Mouse (Mus musculus): ENCODE measurements around the gene Ifi47. TPM values are rescaled to one million over a fixed set of nuclear protein-coding genes. Genes with fewer than 3 reads are reported as not detected.

Gene Ifi47
- polyA plus RNA-seq, 1 experiment from 2014 or later = 0.18 TPM

DNA sequence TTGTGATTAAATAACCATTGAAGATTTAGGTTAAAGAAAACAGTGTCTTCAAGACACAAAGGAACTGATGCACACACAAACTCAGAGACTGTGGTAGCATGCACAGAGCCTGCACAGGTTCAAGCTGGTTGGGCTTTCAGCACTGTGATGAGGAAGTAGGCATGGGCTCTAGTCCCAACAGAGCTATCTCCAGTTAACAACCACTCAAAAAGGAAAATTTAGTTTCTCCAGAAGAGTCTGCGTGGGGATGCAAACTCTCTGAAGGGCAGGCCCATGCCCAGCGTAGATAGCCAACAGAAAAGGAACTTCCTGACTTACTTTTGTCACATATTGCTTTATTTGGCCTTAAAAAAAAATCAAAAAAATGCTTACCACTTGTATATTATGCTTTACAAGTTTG lies 16.4 kb downstream of the Ifi47 start:
- Histone ChIP-seq H3K9ac (no peak overlapping the region), H3K4me2 (no peak overlapping the region), H3K27ac (no peak overlapping the region), H3K4me1 (0 out of 2 replicates have a peak, but pooled peaks cover 5% of the 10 kb centered on the region), H3K27me3 (no peaks in the 10 kb centered on the region), H3K36me3 (replicated peaks) (no peaks in the 10 kb centered on the region), H3K4me3 (replicated peaks) (no peak overlapping the region), H3K9me3 (no peaks in the 10 kb centered on the region)
- WGBS = 85% methylated on average over 2 of the region's 2 CpGs
- no peak for ATAC-seq (ENCODE audit: low FRiP score)

DNA sequence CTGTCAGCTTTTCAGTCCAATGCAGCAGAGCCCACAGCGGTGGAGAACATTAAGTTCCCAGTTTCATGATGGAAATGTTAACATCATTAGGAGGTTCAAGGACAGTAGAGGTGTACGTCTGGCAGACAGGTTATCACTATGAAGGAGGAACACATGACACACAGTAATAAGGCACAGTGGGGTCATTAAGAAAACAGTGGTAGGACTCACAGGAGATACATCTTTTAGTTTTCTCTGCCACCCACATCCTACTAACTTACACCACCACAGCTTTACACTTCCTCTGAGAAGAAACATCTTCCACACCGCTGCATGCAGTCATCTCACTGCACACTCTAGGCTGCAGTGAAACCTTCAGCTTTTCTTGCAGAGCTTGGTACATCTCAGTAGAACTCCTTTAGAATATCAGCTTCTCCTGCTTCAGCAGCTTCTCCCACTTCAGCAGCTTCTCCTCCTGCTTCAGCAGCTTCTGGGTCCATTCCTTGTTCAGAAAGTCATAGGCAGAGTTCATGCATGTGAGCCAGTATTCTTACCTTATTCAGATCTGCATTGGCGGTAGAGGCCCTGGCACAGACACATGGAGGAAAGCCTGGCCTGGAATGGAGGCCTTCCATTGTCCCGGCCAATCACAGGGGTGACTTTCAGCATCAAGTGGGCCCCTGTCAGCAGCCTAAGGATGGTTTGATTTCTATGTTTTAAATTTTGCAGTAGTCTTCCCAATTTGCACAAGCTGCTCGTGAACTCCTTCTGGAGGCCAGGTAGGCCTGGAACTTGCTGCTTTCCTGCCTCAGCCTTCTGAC lies 17.7 kb downstream of the Ifi47 start:
- 90% methylated on average over 6 of the region's 6 CpGs for WGBS

GRCm38 (mm10) chr11:49095367-49095766 lies 19.0 kb downstream of the Ifi47 start:
- Histone ChIP-seq H3K4me1 (no peaks in the 10 kb centered on the region), H3K27me3 (no peaks in the 10 kb centered on the region), H3K27ac (no peak overlapping the region), H3K4me3 (replicated peaks) (no peak overlapping the region), H3K9me3 (no peaks in the 10 kb centered on the region), H3K9ac (no peak overlapping the region), H3K36me3 (replicated peaks) (no peaks in the 10 kb centered on the region), H3K4me2 (no peak overlapping the region)
- ATAC-seq (ENCODE audit: low FRiP score) = no peak
- 78% methylated on average over 4 of the region's 4 CpGs for WGBS

More for the DNA sequence above, 17.7 kb downstream of the Ifi47 start:
- H3K4me3 ChIP-seq (replicated peaks) = no peak overlapping the region
- H3K27ac ChIP-seq = no peak overlapping the region
- no peaks in the 10 kb centered on the region for H3K9me3 ChIP-seq
- H3K27me3 ChIP-seq = no peaks in the 10 kb centered on the region
- H3K4me2 ChIP-seq = no peak overlapping the region
- H3K9ac ChIP-seq = no peak overlapping the region
- no peaks in the 10 kb centered on the region for H3K4me1 ChIP-seq
- no peak for ATAC-seq (ENCODE audit: low FRiP score)
- H3K36me3 ChIP-seq (replicated peaks) = no peaks in the 10 kb centered on the region

DNA sequence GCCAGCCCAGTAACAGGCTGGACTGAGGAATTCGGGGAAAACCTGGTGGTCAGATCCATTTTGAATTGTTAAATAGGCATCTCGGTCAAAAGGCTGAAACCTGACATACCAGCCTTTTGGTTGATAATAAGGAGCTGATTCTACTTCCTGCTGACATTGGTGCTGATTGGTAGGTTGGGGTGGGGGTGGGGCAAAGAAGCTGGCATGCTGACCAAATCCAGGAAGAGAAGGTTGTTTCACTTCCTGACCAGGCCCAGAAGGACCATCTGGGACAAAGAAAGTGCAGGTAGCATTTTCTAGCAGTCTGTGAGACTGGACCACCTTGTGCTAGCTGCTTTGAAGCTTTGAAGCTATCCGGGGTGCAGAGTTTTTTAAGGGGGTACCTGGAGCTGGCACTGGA lies 24.0 kb downstream of the Ifi47 start:
- H3K36me3 ChIP-seq (replicated peaks) = no peaks in the 10 kb centered on the region
- H3K9ac ChIP-seq = no peak overlapping the region
- no peaks in the 10 kb centered on the region for H3K9me3 ChIP-seq
- 84% methylated on average over 3 of the region's 3 CpGs for WGBS
- H3K4me1 ChIP-seq = no peaks in the 10 kb centered on the region
- H3K4me3 ChIP-seq (replicated peaks) = no peak overlapping the region
- no peak overlapping the region for H3K4me2 ChIP-seq
- H3K27me3 ChIP-seq = no peaks in the 10 kb centered on the region
- no peak overlapping the region for H3K27ac ChIP-seq
- ATAC-seq (ENCODE audit: low FRiP score) = no peak

GRCm38 (mm10) chr11:49101500-49101899 lies 25.1 kb downstream of the Ifi47 start:
- no peak overlapping the region for H3K27ac ChIP-seq
- no peak for ATAC-seq (ENCODE audit: low FRiP score)
- 69% methylated on average over 5 of the region's 5 CpGs for WGBS

GRCm38 (mm10) chr11:49103047-49103693 lies 26.8 kb downstream of the Ifi47 start:
- WGBS = 17% methylated on average over 8 of the region's 8 CpGs
- Histone ChIP-seq H3K4me2 (no peak overlapping the region), H3K4me3 (replicated peaks) (no peak overlapping the region), H3K27ac (no peak overlapping the region), H3K36me3 (replicated peaks) (no peaks in the 10 kb centered on the region), H3K9me3 (no peaks in the 10 kb centered on the region), H3K4me1 (no peaks in the 10 kb centered on the region), H3K9ac (no peak overlapping the region), H3K27me3 (no peaks in the 10 kb centered on the region)
- ATAC-seq (ENCODE audit: low FRiP score) = peak; percentile 84

More at GRCm38 (mm10) chr11:49101500-49101899, 25.1 kb downstream of the Ifi47 start:
- Histone ChIP-seq H3K27me3 (no peaks in the 10 kb centered on the region), H3K4me3 (replicated peaks) (no peak overlapping the region), H3K4me1 (no peaks in the 10 kb centered on the region), H3K4me2 (no peak overlapping the region), H3K9me3 (no peaks in the 10 kb centered on the region), H3K36me3 (replicated peaks) (no peaks in the 10 kb centered on the region), H3K9ac (no peak overlapping the region)

- Histone ChIP-seq H3K36me3 (replicated peaks) (no peaks in the 10 kb centered on the region), H3K4me2 (no peak overlapping the region), H3K9ac (no peak overlapping the region), H3K4me1 (no peaks in the 10 kb centered on the region), H3K9me3 (no peaks in the 10 kb centered on the region), H3K27ac (no peak overlapping the region), H3K27me3 (no peaks in the 10 kb centered on the region), H3K4me3 (replicated peaks) (no peak overlapping the region)
- no peak for ATAC-seq (ENCODE audit: low FRiP score)
- 69% methylated on average over 1 of the region's 1 CpGs for WGBS
Observed at GRCm38 (mm10) chr11:49105752-49106151, 29.4 kb downstream of the Ifi47 start.

DNA sequence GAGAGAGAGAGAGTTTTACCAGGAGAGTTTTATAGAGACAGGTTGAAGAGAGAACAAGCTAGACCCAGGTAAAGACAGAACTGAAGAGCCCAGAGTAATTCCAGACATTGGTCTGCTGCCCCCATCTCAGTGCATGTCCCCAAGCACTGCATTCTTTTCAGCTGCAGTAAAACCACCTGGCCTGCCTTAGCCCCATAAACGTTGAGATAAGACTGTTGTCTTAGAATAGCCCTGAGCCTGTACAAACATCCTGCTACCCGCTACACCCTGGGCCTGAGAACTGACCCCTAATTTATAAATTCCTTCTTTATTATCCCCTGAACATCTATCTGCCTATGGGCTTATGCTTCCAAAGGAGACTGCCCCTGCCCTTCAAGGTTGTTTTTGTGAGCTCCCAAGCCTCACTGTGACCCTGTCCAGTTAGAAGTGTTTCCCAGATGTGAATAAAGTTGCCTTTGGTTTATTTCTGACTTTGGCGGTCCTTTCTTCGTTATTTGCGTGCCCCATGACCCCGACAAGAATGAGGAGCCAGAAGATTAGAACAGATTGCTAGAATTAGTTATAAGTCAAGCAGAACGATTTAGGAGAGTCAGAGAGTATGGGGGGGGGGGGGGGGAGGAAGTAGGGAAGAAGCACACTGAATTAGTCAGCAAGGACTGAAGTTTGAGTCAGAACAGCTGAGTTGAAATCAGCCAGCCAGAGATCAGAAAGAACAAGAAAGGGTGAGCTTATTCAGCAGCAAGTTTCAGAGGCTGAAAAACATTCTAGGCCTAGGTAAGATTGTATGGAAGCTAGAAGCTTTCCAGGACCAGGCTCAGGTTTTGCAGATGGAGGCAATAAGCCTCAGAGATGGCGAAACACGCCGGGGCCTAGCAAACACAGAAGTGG lies 31.5 kb downstream of the Ifi47 start:
- no peak overlapping the region for H3K27ac ChIP-seq
- no peak overlapping the region for H3K4me2 ChIP-seq
- H3K36me3 ChIP-seq (replicated peaks) = no peaks in the 10 kb centered on the region

DNA sequence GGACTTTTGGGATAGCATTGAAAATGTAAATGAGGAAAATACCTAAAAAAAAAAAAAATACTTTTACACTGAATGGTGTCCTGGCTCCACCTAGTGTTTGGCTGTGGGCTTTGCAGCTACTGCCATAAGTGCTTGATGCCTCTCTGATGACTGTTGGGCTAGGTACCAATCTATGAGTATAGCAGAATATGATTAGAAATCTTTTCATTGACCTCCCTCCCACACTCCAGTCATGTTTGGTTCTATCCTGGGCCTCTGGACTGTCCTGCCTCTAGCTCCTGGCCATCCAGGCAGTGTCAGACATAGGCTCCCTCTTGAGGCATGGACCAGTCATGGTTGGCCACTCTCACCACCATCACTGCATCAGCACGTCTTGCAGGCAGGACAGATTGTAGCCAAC lies 32.4 kb downstream of the Ifi47 start:
- Histone ChIP-seq H3K9me3 (no peaks in the 10 kb centered on the region), H3K36me3 (replicated peaks) (no peaks in the 10 kb centered on the region), H3K4me2 (no peak overlapping the region), H3K27ac (no peak overlapping the region), H3K27me3 (no peaks in the 10 kb centered on the region), H3K4me1 (no peaks in the 10 kb centered on the region), H3K4me3 (replicated peaks) (no peak overlapping the region), H3K9ac (no peak overlapping the region)
- WGBS = 39% methylated on average over 1 of the region's 1 CpGs
- no peak for ATAC-seq (ENCODE audit: low FRiP score)

More for the DNA sequence above, 31.5 kb downstream of the Ifi47 start:
- Histone ChIP-seq H3K9me3 (no peaks in the 10 kb centered on the region), H3K9ac (no peak overlapping the region), H3K4me3 (replicated peaks) (no peak overlapping the region), H3K27me3 (no peaks in the 10 kb centered on the region), H3K4me1 (no peaks in the 10 kb centered on the region)
- WGBS = 62% methylated on average over 10 of the region's 10 CpGs
- ATAC-seq (ENCODE audit: low FRiP score) = no peak

- H3K36me3 ChIP-seq (replicated peaks) = no peaks in the 10 kb centered on the region
- ATAC-seq (ENCODE audit: low FRiP score) = no peak
- no peak overlapping the region for H3K27ac ChIP-seq
- no peaks in the 10 kb centered on the region for H3K4me1 ChIP-seq
- no peaks in the 10 kb centered on the region for H3K27me3 ChIP-seq
- 57% methylated on average over 1 of the region's 1 CpGs for WGBS
- H3K4me3 ChIP-seq (replicated peaks) = no peak overlapping the region
- no peak overlapping the region for H3K4me2 ChIP-seq
- no peaks in the 10 kb centered on the region for H3K9me3 ChIP-seq
- H3K9ac ChIP-seq = no peak overlapping the region
Observed at GRCm38 (mm10) chr11:49111000-49111399, 34.6 kb downstream of the Ifi47 start.

DNA sequence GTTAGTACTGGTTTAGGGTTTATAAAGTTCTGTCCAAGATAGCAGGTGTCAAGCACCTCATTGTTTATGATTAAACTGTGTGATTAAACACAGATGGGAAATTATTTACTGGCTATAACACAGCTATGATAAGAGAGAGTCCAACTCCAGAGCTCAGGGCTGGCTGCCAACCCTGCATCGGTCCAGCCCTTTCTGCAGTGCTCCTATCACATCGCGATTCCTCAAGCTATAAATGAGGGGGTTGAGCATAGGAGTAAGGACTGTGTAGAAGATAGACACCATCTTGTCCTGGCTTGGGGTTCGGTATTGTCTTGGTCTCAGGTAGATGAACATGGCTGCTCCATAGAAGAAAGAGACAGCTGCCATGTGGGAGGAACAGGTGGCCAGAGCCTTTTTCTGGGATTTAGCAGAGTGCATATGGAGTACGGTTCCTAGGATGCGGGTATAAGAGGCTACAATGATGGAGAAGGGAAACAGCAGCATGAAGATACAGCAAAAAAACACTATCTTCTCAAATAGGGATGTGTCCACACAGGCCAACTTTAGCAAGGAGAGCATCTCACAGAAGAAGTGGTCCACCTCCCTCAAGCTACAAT lies 36.3 kb downstream of the Ifi47 start:
- no peaks in the 10 kb centered on the region for H3K36me3 ChIP-seq (replicated peaks)
- H3K4me1 ChIP-seq = no peaks in the 10 kb centered on the region
- 89% methylated on average over 6 of the region's 6 CpGs for WGBS
- no peak for ATAC-seq (ENCODE audit: low FRiP score)
- no peak overlapping the region for H3K4me3 ChIP-seq (replicated peaks)
- no peak overlapping the region for H3K9ac ChIP-seq
- no peaks in the 10 kb centered on the region for H3K9me3 ChIP-seq
- H3K27me3 ChIP-seq = no peaks in the 10 kb centered on the region
- H3K27ac ChIP-seq = no peak overlapping the region
- H3K4me2 ChIP-seq = no peak overlapping the region

DNA sequence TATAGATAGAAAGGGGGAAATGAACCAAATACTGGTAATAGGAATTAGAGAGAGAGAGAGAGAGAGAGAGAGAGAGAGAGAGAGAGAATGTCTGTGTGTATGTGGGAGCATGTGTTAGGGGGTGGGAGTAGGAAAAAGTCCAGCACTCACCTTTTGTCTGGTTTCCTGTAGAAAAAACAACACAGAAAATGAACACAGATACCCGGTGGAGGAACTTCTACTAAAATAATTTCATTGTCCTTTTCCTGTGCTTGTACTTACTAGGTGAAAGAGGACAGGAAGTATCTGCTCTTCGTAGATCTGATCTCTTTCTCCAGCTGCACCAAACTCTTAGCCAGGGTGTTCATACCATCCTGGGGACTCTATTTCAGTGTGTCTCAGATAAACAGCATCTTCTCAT lies 37.8 kb downstream of the Ifi47 start:
- no peaks in the 10 kb centered on the region for H3K9me3 ChIP-seq
- H3K27ac ChIP-seq = no peak overlapping the region
- 72% methylated on average over 2 of the region's 2 CpGs for WGBS
- H3K27me3 ChIP-seq = no peaks in the 10 kb centered on the region
- ATAC-seq (ENCODE audit: low FRiP score) = no peak
- no peaks in the 10 kb centered on the region for H3K36me3 ChIP-seq (replicated peaks)
- no peak overlapping the region for H3K4me3 ChIP-seq (replicated peaks)
- H3K4me2 ChIP-seq = no peak overlapping the region
- no peaks in the 10 kb centered on the region for H3K4me1 ChIP-seq
- H3K9ac ChIP-seq = no peak overlapping the region

Data from forebrain, embryonic 12.5 days (tissue).